In the genomic region with DNA sequence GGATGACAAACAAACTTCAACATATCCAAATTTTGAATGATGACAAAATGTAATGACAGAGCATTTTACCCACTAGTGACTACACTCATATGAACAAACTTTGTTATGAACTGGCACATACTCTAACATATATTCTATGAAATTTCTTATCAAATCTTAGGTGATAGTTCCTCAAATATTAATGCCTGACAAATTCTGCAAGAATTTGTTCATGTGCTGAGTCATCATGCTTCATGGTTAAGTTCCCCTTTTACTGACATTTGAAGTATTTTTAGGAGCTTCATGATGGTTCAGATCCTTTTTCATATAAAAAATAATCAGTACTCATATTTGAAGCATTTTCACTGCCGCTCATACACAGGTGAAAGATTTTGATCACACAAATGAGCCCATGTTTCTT, we compare ENCODE assay signal across 19 mouse cellular contexts.
"Had no signal": no experiment of that assay in that cellular context is flagged by ENCODE, and none has a peak within 500 bp of the region (broad histone marks: within the 10 kb centered on the region; RNA-seq: fewer than 3 reads in every experiment).

No protein-coding gene starts in this region.

- H3K36me3 ChIP-seq: midbrain, embryonic 10.5 days; midbrain, embryonic 12.5 days; neural tube, embryonic 13.5 days; neural tube, embryonic 15.5 days had no signal

- H3K4me1 ChIP-seq: midbrain, embryonic 10.5 days; midbrain, embryonic 12.5 days; neural tube, embryonic 13.5 days; neural tube, embryonic 15.5 days had no signal

- H3K9me3 ChIP-seq: midbrain, embryonic 10.5 days; midbrain, embryonic 12.5 days; neural tube, embryonic 13.5 days; neural tube, embryonic 15.5 days had no signal

- H3K4me2 ChIP-seq: lung, embryonic 14.5 days; midbrain, embryonic 12.5 days; neural tube, embryonic 13.5 days; neural tube, embryonic 15.5 days had no signal

- DNase-seq: liver, postnatal 0 days; lung, embryonic 14.5 days; lung, postnatal 10 days; midbrain, embryonic 14.5 days; retina, postnatal 1 day; right cerebral cortex, adult 18-20 months; right cerebral cortex, postnatal 25 days; right cerebral cortex, postnatal 4 days; spleen, adult 18-20 months; thymus, adult 18-20 months; thymus, postnatal 14 days; thymus, postnatal 36 days had no signal

- H3K9ac ChIP-seq: liver, postnatal 0 days; lung, embryonic 14.5 days; midbrain, embryonic 12.5 days; neural tube, embryonic 13.5 days; neural tube, embryonic 15.5 days had no signal

- H3K4me3 ChIP-seq: midbrain, embryonic 10.5 days; midbrain, embryonic 12.5 days; myocyte; neural tube, embryonic 13.5 days; neural tube, embryonic 15.5 days had no signal

- H3K27ac ChIP-seq: macrophage; midbrain, embryonic 10.5 days; midbrain, embryonic 12.5 days; neural tube, embryonic 13.5 days; neural tube, embryonic 15.5 days had no signal

- H3K27me3 ChIP-seq: midbrain, embryonic 12.5 days; neural tube, embryonic 13.5 days; neural tube, embryonic 15.5 days had no signal

- ATAC-seq: liver, postnatal 0 days; midbrain, embryonic 16.5 days had no signal
